Mouse (Mus musculus): ENCODE results near the gene Ntn1. TPM values are rescaled to one million over a fixed set of nuclear protein-coding genes. Genes with fewer than 3 reads are reported as not detected.
A peak's percentile ranks its signal among the peaks of the same experiment; 100 is the strongest.

Gene Ntn1
- polyA plus RNA-seq, 1 experiment from 2014 or later, result 11.8 TPM

GRCm38 (mm10) chr11:68202561-68202960, 198.1 kb downstream of the Ntn1 start:
- Histone ChIP-seq H3K27me3 (ENCODE audit: insufficient read depth, low read length) (no peaks in the 10 kb centered on the region), H3K4me2 (ENCODE audit: low read length) (no peak overlapping the region), H3K4me1 (replicated peaks; ENCODE audit: insufficient read depth, low read length) (peaks cover 12% of the 10 kb centered on the region; the same call in 1 of the 2 replicates), H3K4me3 (replicated peaks; ENCODE audit: low read depth, low read length) (no peak overlapping the region), H3K36me3 (ENCODE audit: insufficient read depth, low read length) (no peaks in the 10 kb centered on the region), H3K9ac (ENCODE audit: low read depth, low read length) (no peak overlapping the region), H3K27ac (no peak overlapping the region), H3K9me3 (replicated peaks; ENCODE audit: low read length) (no peaks in the 10 kb centered on the region)
- WGBS, result 63% methylated on average over 10 of the region's 10 CpGs
- DNase-seq (ENCODE audit: low spot score) (no peak), ATAC-seq (replicated peaks; ENCODE audit: low FRiP score, low read depth) (no peak)
- TF ChIP-seq CTCF (IDR thresholded peaks at IDR 0.05; ENCODE audit: low read depth), result no peak

- Histone ChIP-seq H3K9ac (ENCODE audit: low read depth, low read length) (no peak overlapping the region), H3K4me3 (replicated peaks; ENCODE audit: low read depth, low read length) (no peak overlapping the region), H3K4me2 (ENCODE audit: low read length) (no peak overlapping the region), H3K9me3 (replicated peaks; ENCODE audit: low read length) (no peaks in the 10 kb centered on the region), H3K27ac (no peak overlapping the region), H3K4me1 (replicated peaks; ENCODE audit: insufficient read depth, low read length) (peaks cover 12% of the 10 kb centered on the region; the same call in 1 of the 2 replicates), H3K36me3 (ENCODE audit: insufficient read depth, low read length) (no peaks in the 10 kb centered on the region), H3K27me3 (ENCODE audit: insufficient read depth, low read length) (no peaks in the 10 kb centered on the region)
- DNase-seq (ENCODE audit: low spot score), result no peak
- WGBS, result 74% methylated on average over 10 of the region's 10 CpGs
- ATAC-seq (replicated peaks; ENCODE audit: low FRiP score, low read depth), result no peak
- TF ChIP-seq CTCF (IDR thresholded peaks at IDR 0.05; ENCODE audit: low read depth), result no peak
Observed at GRCm38 (mm10) chr11:68201811-68202459, 198.7 kb downstream of the Ntn1 start.

GRCm38 (mm10) chr11:68201063-68201462, 199.6 kb downstream of the Ntn1 start:
- TF ChIP-seq CTCF (IDR thresholded peaks at IDR 0.05; ENCODE audit: low read depth), result no peak
- 43% methylated on average over 1 of the region's 1 CpGs for WGBS
- DNase-seq (ENCODE audit: low spot score) (no peak), ATAC-seq (replicated peaks; ENCODE audit: low FRiP score, low read depth) (no peak)
- Histone ChIP-seq H3K4me3 (replicated peaks; ENCODE audit: low read depth, low read length) (no peak overlapping the region), H3K9ac (ENCODE audit: low read depth, low read length) (no peak overlapping the region), H3K4me2 (ENCODE audit: low read length) (no peak overlapping the region), H3K27me3 (ENCODE audit: insufficient read depth, low read length) (no peaks in the 10 kb centered on the region), H3K4me1 (replicated peaks; ENCODE audit: insufficient read depth, low read length) (peaks cover 12% of the 10 kb centered on the region; the same call in 1 of the 2 replicates), H3K9me3 (replicated peaks; ENCODE audit: low read length) (no peaks in the 10 kb centered on the region), H3K27ac (no peak overlapping the region), H3K36me3 (ENCODE audit: insufficient read depth, low read length) (no peaks in the 10 kb centered on the region)

- ATAC-seq (replicated peaks; ENCODE audit: low FRiP score, low read depth) (no peak), DNase-seq (ENCODE audit: low spot score) (no peak)
- peaks cover 17% of the 10 kb centered on the region; the same call in 1 of the 2 replicates for H3K4me1 ChIP-seq (replicated peaks; ENCODE audit: insufficient read depth, low read length)
- H3K9ac ChIP-seq (ENCODE audit: low read depth, low read length), result no peak overlapping the region
- WGBS, result 61% methylated on average over 4 of the region's 4 CpGs
- H3K4me3 ChIP-seq (replicated peaks; ENCODE audit: low read depth, low read length), result no peak overlapping the region
- H3K36me3 ChIP-seq (ENCODE audit: insufficient read depth, low read length), result no peaks in the 10 kb centered on the region
- H3K27me3 ChIP-seq (ENCODE audit: insufficient read depth, low read length), result no peaks in the 10 kb centered on the region
- no peak overlapping the region for H3K27ac ChIP-seq
- no peak overlapping the region for H3K4me2 ChIP-seq (ENCODE audit: low read length)
- H3K9me3 ChIP-seq (replicated peaks; ENCODE audit: low read length), result no peaks in the 10 kb centered on the region
- no peak for TF ChIP-seq CTCF (IDR thresholded peaks at IDR 0.05; ENCODE audit: low read depth)
Observed at GRCm38 (mm10) chr11:68200500-68200899, 200.1 kb downstream of the Ntn1 start.

GRCm38 (mm10) chr11:68199801-68200423, 200.7 kb downstream of the Ntn1 start:
- ATAC-seq (replicated peaks; ENCODE audit: low FRiP score, low read depth) (no peak), DNase-seq (ENCODE audit: low spot score) (peak; percentile 47)
- Histone ChIP-seq H3K9ac (ENCODE audit: low read depth, low read length) (no peak overlapping the region), H3K27me3 (ENCODE audit: insufficient read depth, low read length) (no peaks in the 10 kb centered on the region), H3K4me2 (ENCODE audit: low read length) (no peak overlapping the region), H3K27ac (no peak overlapping the region), H3K4me3 (replicated peaks; ENCODE audit: low read depth, low read length) (no peak overlapping the region), H3K9me3 (replicated peaks; ENCODE audit: low read length) (no peaks in the 10 kb centered on the region), H3K4me1 (replicated peaks; ENCODE audit: insufficient read depth, low read length) (peaks cover 19% of the 10 kb centered on the region; the same call in 1 of the 2 replicates), H3K36me3 (ENCODE audit: insufficient read depth, low read length) (no peaks in the 10 kb centered on the region)
- TF ChIP-seq CTCF (IDR thresholded peaks at IDR 0.05; ENCODE audit: low read depth), result no peak
- WGBS, result 18% methylated on average over 10 of the region's 10 CpGs

GRCm38 (mm10) chr11:68199103-68199502, 201.5 kb downstream of the Ntn1 start:
- H3K9me3 ChIP-seq (replicated peaks; ENCODE audit: low read length), result no peaks in the 10 kb centered on the region
- peaks cover 23% of the 10 kb centered on the region; the same call in 1 of the 2 replicates for H3K4me1 ChIP-seq (replicated peaks; ENCODE audit: insufficient read depth, low read length)
- no peak for TF ChIP-seq CTCF (IDR thresholded peaks at IDR 0.05; ENCODE audit: low read depth)
- DNase-seq (ENCODE audit: low spot score), result no peak
- ATAC-seq (replicated peaks; ENCODE audit: low FRiP score, low read depth), result no peak
- no peak overlapping the region for H3K4me3 ChIP-seq (replicated peaks; ENCODE audit: low read depth, low read length)
- 54% methylated on average over 8 of the region's 8 CpGs for WGBS
- H3K27ac ChIP-seq, result no peak overlapping the region
- no peaks in the 10 kb centered on the region for H3K36me3 ChIP-seq (ENCODE audit: insufficient read depth, low read length)
- H3K4me2 ChIP-seq (ENCODE audit: low read length), result no peak overlapping the region
- H3K27me3 ChIP-seq (ENCODE audit: insufficient read depth, low read length), result no peaks in the 10 kb centered on the region
- no peak overlapping the region for H3K9ac ChIP-seq (ENCODE audit: low read depth, low read length)
